Mouse (Mus musculus): ENCODE measurements around the gene P2ry6.
A peak's percentile ranks its signal among the peaks of the same experiment; 100 is the strongest.

Gene P2ry6

DNA sequence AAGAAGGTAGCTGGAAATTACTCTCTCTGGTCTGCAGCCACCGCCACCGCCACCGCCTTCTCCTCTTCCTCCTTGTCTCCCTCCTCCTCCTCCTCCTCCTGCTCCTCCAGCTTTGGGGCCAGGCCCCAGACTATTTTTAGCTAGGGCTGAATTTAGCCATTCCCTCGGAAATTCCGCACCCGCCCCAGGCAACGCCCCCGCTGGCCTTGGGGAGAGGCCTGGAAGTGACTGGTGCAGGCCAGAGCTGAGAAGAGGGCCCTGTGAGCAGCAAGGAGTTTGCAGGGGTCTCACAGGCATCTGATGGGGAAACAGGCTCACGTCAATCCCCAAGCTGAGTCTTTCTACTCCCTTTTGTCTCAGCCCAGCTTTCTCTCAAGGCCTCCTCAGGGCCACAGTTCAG is 56.3 kb downstream of the P2ry6 start:
- no peak for DNase-seq (ENCODE audit: low spot score in 2 of 2)

DNA sequence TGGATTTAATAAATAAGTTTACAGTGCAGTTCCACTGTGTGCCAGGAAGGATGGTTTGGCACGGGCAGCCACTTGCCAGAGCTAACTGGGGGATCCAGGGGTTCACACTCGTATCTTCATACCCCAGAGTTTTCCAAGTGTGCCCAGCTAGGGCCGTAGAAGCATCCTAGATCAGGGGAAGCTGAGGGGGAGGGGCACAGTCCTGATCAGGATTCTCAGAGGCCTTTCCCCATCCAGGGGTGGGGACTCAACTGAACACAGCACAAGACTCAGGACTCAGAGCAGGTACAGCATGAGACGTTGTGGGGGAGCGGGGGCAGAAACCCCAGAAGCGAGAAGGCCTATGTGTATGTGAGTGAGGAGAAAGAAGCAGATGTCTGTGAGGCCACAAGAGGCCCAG is 56.7 kb downstream of the P2ry6 start:
- no peak for DNase-seq (ENCODE audit: low spot score in 2 of 2)

DNA sequence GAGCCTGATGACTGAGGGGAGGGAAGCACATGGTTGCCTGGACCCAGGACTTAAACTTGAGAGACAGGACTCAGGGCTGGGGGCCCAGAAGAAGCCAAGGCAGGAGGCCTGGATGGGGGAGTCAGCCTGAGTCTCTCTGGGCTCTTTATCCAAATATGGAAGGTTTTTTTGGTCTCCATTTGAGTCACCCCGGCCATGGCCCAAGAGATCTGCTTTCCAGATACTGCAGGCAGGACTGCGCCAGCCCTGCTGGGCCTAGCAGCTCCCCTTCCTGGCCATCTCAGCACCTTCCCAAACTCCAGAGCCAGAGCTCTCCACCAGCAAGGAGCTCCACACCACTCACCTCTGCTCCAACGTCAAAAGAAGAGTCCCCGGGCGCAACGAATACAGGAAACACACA is 57.9 kb downstream of the P2ry6 start:
- no peak for DNase-seq (ENCODE audit: low spot score in 2 of 2)

DNA sequence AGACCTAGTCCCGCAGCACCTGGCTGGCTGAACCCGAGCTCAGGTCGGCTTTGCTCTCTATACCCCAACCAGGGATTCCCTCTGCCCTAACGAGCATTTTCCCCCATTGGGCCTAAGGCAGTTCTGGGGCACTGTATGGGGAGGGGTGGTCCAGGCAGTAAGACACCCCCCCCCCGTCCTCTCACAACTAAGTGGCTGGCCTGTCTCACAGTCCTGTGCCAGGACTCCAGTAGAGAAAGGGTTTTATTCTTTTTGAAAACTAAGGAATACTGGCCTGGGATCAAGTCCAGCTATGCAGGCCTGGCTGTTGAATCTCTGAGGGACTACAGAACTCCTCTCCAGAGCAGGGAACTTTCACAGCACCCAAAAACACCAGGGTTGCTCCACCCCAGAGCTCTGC is 59.2 kb downstream of the P2ry6 start:
- DNase-seq (ENCODE audit: low spot score in 2 of 2): no peak

DNA sequence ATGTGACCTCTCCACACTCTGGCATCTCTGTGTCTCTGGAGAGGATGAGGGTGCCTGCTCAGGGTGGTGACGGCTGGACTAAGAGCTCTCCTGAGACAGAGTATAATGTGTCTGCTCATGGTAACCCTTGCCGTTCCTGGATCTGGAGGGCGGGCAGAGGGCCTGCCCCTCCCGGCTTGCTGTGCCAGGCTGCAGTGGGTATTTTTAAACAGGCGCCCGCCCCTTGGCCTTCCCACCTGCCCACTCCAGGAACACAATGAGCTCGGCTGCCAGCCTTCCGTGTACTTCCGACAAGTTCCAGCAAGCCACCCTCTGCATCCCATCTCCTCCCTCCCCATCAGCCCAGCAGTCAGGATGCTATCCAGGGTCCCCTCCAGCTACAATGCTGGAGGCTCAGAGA is 62.7 kb downstream of the P2ry6 start:
- no peak for DNase-seq (ENCODE audit: low spot score in 2 of 2)

DNA sequence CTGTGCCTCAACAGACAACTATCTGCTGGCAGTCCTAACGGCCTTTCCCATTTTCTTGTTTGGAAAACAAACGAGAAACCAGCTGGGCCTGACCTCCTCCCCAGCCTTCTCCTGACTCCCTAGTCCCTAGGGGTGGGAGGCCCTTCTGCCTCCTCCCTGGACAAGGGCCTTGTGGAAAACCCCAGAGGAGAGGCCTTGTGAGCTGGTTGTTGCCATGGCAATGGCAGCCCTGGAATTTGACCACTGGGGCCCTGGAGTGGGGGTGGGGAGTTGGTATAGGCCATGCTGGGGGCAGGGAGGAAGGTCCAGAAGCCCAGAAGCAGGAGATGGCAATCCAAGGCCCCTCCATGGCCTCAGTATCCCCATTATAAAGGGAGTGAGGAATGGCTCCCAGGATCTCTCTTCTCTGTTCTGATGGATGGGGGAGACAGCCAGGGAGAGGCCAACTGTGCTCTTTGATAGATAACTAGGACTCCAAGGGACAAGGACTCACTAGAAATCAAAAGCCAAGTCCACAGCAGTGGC is 63.1 kb downstream of the P2ry6 start:
- DNase-seq (ENCODE audit: low spot score in 2 of 2): no peak

DNA sequence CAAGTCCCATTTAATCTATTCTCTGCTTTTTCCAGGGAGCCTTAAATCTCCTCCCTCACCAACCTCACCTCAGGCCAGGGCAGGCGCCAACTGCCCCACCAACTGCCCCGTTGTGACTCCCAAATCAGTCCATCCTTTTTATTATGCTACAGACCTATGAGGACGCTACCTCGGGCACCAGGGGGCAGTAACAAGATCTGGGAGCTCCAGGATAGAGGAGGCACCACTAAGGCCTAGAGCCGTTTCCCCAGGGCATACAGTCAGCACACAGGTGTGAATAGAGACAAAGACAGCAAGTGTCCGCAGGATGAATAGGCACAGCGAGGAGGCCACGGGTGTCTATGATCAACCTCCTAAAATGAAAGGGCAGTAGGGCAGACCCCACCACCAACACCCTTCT is 65.9 kb downstream of the P2ry6 start:
- DNase-seq (ENCODE audit: low spot score in 2 of 2): no peak

DNA sequence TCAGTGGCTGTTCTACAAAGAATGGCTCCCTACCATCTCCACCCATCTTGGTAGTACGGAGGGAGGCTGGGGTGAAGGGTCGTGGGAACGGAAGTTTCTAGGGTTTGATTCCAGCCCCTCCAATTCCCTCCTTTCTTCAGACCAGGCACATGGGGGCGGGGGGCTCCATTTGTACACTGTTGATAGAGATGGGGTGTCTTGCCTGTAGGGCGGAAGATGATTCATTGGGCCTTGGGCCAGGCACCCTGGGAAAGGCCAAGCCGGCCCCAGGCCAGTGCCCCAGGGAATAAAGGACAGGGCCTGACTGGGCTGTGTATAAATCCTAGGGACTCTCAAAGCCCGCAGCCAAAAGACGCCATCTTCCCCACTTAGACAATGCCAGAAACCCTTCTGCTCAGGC is 66.4 kb downstream of the P2ry6 start:
- no peak for DNase-seq (ENCODE audit: low spot score in 2 of 2)

DNA sequence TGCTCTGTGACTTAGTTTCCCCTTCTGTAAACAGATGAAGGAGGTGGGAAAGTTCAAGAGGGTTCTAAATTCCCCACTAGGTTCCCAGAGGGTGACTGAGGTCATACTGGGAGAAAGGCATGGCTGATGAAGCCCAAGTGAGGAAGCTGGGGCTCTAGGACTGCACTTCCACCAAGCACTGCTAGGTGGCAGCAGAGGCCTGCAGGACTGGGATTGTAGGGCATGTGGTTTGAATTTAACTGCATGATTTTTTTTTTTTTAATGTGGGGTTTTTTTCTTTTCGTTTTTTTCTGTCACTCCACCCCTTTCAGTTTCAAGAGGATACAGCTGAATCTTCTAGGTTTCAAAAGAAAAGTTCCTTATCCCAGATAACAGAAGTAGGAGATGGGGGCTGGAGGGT is 67.2 kb downstream of the P2ry6 start:
- peak; percentile 66 to 77 for DNase-seq (ENCODE audit: low spot score in 2 of 2)

DNA sequence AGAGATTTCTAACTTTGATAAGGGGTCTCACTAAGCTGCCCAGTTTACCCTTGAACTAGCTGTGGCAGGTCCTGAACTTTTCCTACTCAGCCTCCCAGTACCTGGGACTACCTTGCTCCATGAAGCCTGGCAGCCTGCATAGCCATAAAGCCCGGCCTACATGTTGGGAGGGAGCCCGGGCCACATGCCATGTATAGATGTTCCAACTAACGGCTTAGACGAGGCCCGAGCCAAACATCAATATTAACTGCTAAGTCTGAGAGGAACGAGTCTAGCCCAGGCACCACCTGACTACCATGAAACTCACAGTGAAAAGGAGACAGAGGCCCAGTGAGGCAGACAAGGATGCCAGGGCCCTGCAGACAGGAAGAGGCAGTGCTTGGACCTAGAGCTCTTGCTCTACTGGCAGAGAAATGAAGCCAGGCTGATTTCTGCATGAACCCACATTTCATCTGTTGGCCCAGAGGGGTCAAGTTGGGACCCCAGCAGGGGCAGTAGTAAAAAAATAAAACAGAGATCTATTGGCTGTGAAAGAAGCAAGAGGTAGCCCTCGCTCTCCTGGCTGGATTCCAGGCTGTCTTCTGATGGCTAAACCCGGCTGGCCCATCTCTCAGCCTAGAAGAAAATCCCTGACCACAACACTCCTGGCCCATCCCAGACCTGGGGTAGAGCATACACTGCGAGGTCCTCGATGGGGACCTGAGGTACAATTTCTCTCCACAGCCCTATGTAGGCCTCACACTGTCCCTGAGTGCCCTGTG is 68.2 kb downstream of the P2ry6 start:
- no peak for DNase-seq (ENCODE audit: low spot score in 2 of 2)

DNA sequence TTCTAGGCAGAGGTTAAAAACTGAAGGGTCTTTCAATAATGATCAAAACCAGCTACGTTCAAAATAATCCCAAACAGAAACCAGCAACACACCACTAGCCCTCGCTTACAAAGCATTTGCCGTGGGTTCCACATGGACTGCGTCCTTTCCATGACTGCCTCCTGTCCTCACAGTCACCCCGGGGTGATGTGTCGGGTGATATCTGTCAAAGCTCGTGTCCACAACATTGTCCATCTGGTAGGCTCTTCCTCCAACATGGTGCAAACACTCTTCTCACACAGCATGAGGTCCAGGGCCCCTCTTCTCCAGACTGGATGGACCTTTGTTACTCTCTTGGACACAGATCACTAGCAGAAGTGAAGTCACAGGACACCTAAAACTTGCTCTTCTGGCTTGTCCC is 69.4 kb downstream of the P2ry6 start:
- DNase-seq (ENCODE audit: low spot score in 2 of 2): no peak

DNA sequence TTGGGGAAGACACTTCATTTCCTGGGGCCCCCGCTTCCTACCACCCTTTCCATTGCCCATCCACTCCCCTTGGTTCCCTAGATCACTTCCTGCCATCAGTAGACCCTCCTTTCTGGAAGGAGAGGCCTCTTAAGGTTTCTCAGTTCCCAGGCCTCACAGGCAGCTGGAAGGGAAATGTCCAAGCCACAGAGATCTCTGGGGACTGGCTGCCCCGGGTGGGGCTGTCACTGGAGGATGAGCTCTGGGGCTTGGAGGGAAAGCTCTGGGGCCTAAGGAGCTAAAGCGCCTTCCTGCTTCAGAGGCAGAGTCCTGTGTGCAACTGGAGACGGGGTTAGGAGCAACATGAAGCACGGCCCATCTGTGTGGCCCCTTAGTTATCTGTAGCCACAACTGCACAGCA is 69.8 kb downstream of the P2ry6 start:
- no peak for DNase-seq (ENCODE audit: low spot score in 2 of 2)

DNA sequence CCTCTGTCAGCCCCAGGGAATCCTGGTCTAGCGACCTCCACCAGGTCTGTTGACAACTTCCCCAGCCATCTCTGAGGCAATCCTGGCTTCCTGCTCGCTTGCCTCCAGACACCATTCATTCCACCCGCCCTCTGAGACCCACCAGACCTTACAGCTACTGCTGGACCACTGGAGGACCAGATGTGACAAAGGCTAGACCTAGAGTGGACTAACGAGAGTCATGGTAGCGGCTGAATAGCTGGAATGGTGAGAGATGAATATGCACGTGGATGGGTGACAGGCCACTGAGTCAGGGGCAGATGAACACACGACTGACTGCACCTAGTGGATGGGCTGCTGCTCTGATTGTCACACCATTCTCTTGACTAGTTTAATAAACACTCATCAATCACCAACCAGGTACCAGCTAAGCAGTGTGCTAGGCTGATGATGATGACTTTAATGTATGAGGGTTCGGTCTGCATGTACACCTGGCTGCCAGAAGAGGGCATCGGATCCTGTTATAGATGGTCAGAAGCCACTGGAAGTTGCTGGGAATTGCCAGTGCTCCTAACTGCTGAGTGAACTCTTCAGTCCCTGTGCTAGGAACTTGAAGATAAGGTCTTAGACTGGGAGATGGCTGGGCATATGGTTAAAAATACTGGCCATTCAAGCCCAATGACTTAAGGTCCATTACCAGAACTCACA is 71.9 kb downstream of the P2ry6 start:
- no peak for DNase-seq (ENCODE audit: low spot score in 2 of 2)

DNA sequence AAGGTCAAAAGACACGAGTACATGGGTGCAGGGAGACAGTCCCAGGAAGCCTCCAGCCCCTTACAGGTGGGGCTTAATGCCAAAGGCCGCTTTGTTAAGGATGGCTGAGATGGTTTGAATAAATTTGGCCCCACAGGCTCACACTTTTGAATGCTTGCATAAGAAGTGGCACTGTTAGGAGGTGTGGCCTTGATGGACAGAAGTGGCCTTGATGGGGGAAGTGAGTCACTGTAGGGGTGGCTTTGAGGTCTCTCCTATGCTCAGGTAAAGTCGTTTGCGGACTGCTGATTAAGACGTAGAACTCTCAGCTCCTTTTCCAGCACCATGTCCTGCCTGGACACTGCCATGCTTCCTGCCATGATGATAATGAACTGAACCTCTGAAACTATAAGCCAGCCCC is 76.6 kb downstream of the P2ry6 start:
- DNase-seq (ENCODE audit: low spot score in 2 of 2): no peak

DNA sequence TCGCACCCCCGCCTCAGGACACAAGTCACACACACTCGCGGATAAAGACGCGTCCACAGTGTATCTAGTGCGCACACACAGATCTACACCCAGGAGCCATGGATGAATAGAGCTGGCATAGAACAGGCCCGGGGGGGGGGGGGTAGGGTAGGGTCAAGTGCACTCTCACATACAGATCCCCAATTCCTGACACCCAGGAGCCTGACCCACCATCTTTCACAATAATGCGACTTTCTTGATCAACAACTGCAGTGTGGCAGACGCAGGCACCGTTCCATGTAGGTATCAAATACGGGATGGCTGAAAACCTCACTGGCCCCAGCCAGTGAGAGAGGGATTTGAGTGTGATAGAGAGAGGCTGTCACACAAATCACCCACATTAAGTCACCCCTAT is 79.6 kb downstream of the P2ry6 start:
- no peak for DNase-seq (ENCODE audit: low spot score in 2 of 2)

DNA sequence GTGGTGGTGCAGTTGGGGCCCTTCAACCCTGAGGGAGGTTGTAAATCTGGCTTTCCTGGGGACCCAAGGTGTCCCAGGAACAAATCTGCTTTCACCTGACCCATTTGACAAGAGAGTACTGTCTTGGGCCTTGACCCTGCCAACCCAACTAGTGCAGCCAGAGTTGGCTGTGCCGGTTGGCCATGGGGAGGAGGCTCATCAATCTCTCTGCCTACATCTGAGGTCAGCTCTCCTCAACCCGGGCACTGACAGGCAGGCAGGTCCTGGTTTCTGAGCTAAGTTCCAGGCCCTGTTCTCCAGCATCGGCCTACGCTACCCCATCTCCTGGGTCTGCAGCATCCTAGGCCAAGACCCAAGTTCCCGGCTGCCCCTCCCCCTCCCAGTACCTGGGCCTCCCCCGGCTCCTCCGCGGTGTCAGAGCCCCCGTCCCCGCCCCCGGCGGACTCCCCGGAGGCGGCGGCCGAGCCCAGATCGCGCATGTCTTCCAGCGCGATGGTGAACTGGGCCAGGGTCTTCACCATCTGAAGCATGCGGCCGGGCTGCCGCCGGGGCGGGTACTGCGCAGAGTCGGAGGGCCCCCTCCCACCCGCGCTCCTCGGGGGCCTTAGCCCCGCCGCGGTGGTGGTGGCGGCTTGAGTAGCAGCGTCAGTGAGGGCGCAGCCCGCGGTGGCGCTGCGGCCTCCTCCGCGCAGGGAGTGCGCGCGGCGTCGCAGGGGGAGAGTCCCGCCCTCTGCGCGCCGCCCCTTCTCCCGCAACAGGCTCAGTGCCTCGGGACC is 80.2 kb downstream of the P2ry6 start:
- DNase-seq (ENCODE audit: low spot score in 2 of 2): peak; percentile 53 to 60

DNA sequence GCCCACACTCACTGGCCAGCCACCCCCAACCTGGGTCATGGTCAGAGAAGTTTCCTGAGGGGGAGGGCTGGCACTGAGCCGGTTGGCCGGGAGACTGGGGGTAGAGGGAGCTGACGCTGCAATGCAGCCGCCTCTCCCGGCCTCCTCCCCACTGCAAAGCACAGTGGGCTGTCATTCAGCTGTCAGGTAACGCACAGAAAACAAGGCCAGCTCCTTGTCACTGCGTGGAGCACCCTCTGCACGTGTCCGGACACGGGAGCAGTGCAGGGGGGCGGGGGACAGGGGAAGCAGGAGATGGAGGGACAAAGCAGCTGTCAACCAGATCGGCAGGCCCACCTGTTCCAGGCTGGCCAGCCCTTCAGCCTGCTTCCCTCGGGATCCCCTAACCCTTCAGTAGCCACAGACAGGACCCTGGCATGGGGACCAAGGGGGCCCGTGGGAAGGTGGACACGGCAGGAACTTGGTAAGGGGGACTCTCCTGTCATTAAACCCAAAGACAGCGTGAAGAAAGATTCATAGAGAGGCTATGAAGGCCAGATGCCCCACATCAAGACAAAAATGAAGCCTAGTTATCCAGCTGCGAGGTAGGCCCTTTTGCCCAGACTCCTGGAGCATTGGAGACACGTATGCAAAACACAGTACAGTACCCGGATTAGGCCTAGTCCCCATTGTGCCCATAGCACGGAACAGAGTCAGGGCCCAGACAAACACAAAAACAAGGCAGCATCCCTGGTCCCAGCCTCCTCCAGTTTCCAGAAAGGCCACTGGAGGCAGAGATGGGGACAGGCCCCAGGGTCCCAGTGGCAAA is 81.0 kb downstream of the P2ry6 start:
- DNase-seq (ENCODE audit: low spot score in 2 of 2): peak; percentile 51 to 62
